Mouse (Mus musculus) cerebellum, adult 2 months (tissue): ENCODE data around the gene Col20a1.

Experiments used
- CTCF ChIP-seq: fragments of 200-500 bp; IDR thresholded peaks from 2 replicates; pipeline ENCODE4 v1.5.1; 2011; ENCODE audit warnings: low read depth, mild to moderate bottlenecking, control low read depth, low read length, moderate library complexity, borderline replicate concordance; ENCODE audit not compliant: insufficient read depth
- POLR2A ChIP-seq: fragments of 200-500 bp; IDR thresholded peaks from 2 replicates; pipeline ENCODE4 v1.6.1; 2011; ENCODE audit warnings: low read length, control low read depth, borderline replicate concordance; ENCODE audit not compliant: insufficient read depth

GRCm38 (mm10) chr2:180963956-180964355, 22.4 kb upstream of the Col20a1 start:
- TF ChIP-seq POLR2A, result no peak
- peak; percentile 94 for TF ChIP-seq CTCF
